Mouse (Mus musculus): Measurements from ENCODE around the gene Gm28845.

DNA sequence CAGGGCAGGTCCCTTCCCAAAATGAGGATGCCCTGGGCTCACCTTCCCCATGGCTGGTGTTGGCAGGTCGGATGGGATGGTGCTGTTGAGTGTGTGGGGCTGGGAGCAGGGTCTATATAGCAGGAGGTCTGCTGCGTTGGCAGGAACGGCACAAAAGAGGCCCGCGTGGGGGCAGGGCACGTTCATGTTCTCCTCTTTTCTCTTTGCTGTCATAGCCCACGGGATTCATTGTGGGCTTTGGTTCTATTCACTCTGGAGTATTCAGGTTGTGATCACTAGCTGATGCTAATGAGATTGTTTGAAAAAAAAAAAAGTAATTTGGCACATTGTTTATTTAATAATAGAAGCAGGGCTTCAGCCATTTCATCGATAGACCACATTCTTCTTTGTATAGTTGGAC lies 56.0 kb downstream of the Gm28845 start, which contains the start of gene Crygd:
- TF ChIP-seq CTCF (IDR thresholded peaks at IDR 0.05; ENCODE audit: insufficient read depth, low read length) (no peak), POLR2A (IDR thresholded peaks at IDR 0.05; ENCODE audit: borderline replicate concordance, extremely low read depth, low read depth, low read length) (no peak)

All from lung, adult 2 months (tissue).